Mouse (Mus musculus): ENCODE results near the gene Rbks.

Gene Rbks

GRCm38 (mm10) chr5:31696971-31697643 is at the start of gene Rbks:
Gene Rbks, minus strand, starts transcription at chr5:31697627.
- peaks cover 24% of the 10 kb centered on the region for H3K4me1 ChIP-seq (replicated peaks; ENCODE audit: low read depth, low read length)
- no peaks in the 10 kb centered on the region for H3K27me3 ChIP-seq (ENCODE audit: insufficient read depth, low read length)
- no peaks in the 10 kb centered on the region for H3K9me3 ChIP-seq (ENCODE audit: low read length)
- peak within 1 kb of the TSS; percentile 94 for H3K4me3 ChIP-seq (replicated peaks; ENCODE audit: low read length)
- H3K36me3 ChIP-seq (ENCODE audit: insufficient read depth, low read length): peaks cover 10% of the 10 kb centered on the region
- TF ChIP-seq NANOG (IDR thresholded peaks at IDR 0.05; ENCODE audit: borderline replicate concordance, low read length) (no peak), CTCF (conservative IDR thresholded peaks at IDR 0.05; ENCODE audit: low read length) (no peak), POU5F1 (IDR thresholded peaks at IDR 0.05; ENCODE audit: borderline replicate concordance, low read length) (no peak)

GRCm38 (mm10) chr5:31742521-31743031 is 45.1 kb upstream of the Rbks start:
- TF ChIP-seq POU5F1 (IDR thresholded peaks at IDR 0.05; ENCODE audit: borderline replicate concordance, low read length) (no peak), CTCF (conservative IDR thresholded peaks at IDR 0.05; ENCODE audit: low read length) (no peak), NANOG (IDR thresholded peaks at IDR 0.05; ENCODE audit: borderline replicate concordance, low read length) (no peak)
- Histone ChIP-seq H3K36me3 (ENCODE audit: insufficient read depth, low read length) (no peaks in the 10 kb centered on the region), H3K4me3 (replicated peaks; ENCODE audit: low read length) (no peak overlapping the region)

DNA sequence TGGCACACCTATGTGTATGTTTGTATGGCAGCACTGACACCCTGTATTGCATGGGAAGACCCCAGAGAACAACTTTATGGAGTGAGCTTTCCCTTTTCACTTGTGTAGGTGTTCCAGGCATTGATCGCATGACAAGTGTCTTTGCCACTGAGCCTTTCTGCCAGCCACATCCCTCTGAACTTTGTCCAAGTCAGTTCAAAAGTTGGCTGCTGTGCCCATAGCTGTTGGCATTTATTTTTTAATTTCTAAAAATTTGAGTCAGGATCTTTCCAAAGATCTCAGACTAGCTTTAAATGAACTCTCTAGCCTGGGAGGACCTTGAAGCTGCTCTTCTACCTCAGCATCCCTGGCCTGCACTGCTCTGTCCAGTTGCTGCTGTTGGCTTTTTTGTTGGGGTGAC is 44.5 kb upstream of the Rbks start:
- no peak for TF ChIP-seq POU5F1 (IDR thresholded peaks at IDR 0.05; ENCODE audit: borderline replicate concordance, low read length)
- TF ChIP-seq CTCF (conservative IDR thresholded peaks at IDR 0.05; ENCODE audit: low read length): no peak
- no peak for TF ChIP-seq NANOG (IDR thresholded peaks at IDR 0.05; ENCODE audit: borderline replicate concordance, low read length)
- H3K27me3 ChIP-seq (ENCODE audit: insufficient read depth, low read length): no peaks in the 10 kb centered on the region
- no peak overlapping the region for H3K4me3 ChIP-seq (replicated peaks; ENCODE audit: low read length)
- H3K4me1 ChIP-seq (replicated peaks; ENCODE audit: low read depth, low read length): no peaks in the 10 kb centered on the region
- H3K36me3 ChIP-seq (ENCODE audit: insufficient read depth, low read length): no peaks in the 10 kb centered on the region
- no peaks in the 10 kb centered on the region for H3K9me3 ChIP-seq (ENCODE audit: low read length)

More at GRCm38 (mm10) chr5:31742521-31743031, 45.1 kb upstream of the Rbks start:
- Histone ChIP-seq H3K27me3 (ENCODE audit: insufficient read depth, low read length) (no peaks in the 10 kb centered on the region), H3K9me3 (ENCODE audit: low read length) (no peaks in the 10 kb centered on the region), H3K4me1 (replicated peaks; ENCODE audit: low read depth, low read length) (no peaks in the 10 kb centered on the region)

- Histone ChIP-seq H3K36me3 (ENCODE audit: insufficient read depth, low read length) (peaks cover 19% of the 10 kb centered on the region), H3K9me3 (ENCODE audit: low read length) (peaks cover 15% of the 10 kb centered on the region), H3K4me1 (replicated peaks; ENCODE audit: low read depth, low read length) (no peaks in the 10 kb centered on the region), H3K4me3 (replicated peaks; ENCODE audit: low read length) (no peak overlapping the region), H3K27me3 (ENCODE audit: insufficient read depth, low read length) (no peaks in the 10 kb centered on the region)
- TF ChIP-seq CTCF (conservative IDR thresholded peaks at IDR 0.05; ENCODE audit: low read length) (no peak), POU5F1 (IDR thresholded peaks at IDR 0.05; ENCODE audit: borderline replicate concordance, low read length) (no peak), NANOG (IDR thresholded peaks at IDR 0.05; ENCODE audit: borderline replicate concordance, low read length) (no peak)
These were observed 35.4 kb upstream of the Rbks start for GRCm38 (mm10) chr5:31732644-31733338.

DNA sequence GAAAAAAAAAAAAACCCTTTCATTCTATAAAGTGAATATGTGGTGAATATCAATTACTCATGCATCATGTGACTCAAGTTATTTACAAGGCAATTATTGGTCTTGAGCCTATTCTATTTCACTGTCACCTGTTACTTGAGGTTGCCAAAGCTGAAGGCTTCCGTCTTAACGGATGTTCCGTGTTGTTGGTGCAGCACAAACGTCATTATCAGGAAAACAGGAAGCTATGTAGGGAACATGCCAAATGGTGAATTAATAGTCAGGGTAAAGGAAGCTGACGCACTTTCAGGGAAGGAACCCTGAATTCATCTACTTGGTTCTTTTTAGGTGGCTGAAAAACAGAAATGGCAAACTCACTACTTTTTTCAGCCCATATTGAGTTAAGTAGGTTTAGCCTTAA is 30.0 kb upstream of the Rbks start:
- H3K27me3 ChIP-seq (ENCODE audit: insufficient read depth, low read length): no peaks in the 10 kb centered on the region
- H3K4me3 ChIP-seq (replicated peaks; ENCODE audit: low read length): no peak overlapping the region
- H3K36me3 ChIP-seq (ENCODE audit: insufficient read depth, low read length): 0 out of 2 replicates have a peak, but pooled peaks cover 11% of the 10 kb centered on the region
- no peaks in the 10 kb centered on the region for H3K4me1 ChIP-seq (replicated peaks; ENCODE audit: low read depth, low read length)
- 0 out of 2 replicates have a peak, but pooled peaks cover 3% of the 10 kb centered on the region for H3K9me3 ChIP-seq (ENCODE audit: low read length)
- TF ChIP-seq NANOG (IDR thresholded peaks at IDR 0.05; ENCODE audit: borderline replicate concordance, low read length) (no peak), POU5F1 (IDR thresholded peaks at IDR 0.05; ENCODE audit: borderline replicate concordance, low read length) (no peak), CTCF (conservative IDR thresholded peaks at IDR 0.05; ENCODE audit: low read length) (no peak)

DNA sequence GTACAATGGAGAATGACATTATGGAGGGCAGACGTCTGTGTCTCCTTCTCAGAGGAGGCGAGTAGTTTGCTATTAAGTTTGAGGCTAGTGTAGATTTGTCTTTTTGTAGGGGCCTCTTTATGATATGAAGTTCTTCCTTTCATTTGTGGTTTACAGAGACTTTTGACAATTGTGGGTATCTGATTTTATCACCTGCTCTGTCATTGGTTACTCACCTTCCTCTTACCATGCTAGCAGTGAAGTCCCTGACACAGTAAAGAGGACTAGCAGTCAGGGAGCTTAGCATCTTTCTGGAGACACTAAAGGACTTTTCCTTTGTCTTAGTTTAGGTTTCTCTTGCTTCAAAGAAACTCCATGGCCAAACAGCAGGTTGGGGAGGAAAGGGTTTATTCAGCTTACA is 28.5 kb upstream of the Rbks start:
- H3K9me3 ChIP-seq (ENCODE audit: low read length): peaks cover 10% of the 10 kb centered on the region; the same call in 1 of the 2 replicates
- TF ChIP-seq CTCF (conservative IDR thresholded peaks at IDR 0.05; ENCODE audit: low read length): no peak
- TF ChIP-seq POU5F1 (IDR thresholded peaks at IDR 0.05; ENCODE audit: borderline replicate concordance, low read length): no peak
- no peak for TF ChIP-seq NANOG (IDR thresholded peaks at IDR 0.05; ENCODE audit: borderline replicate concordance, low read length)
- H3K4me1 ChIP-seq (replicated peaks; ENCODE audit: low read depth, low read length): no peaks in the 10 kb centered on the region
- H3K27me3 ChIP-seq (ENCODE audit: insufficient read depth, low read length): no peaks in the 10 kb centered on the region
- 0 out of 2 replicates have a peak, but pooled peaks cover 8% of the 10 kb centered on the region for H3K36me3 ChIP-seq (ENCODE audit: insufficient read depth, low read length)
- H3K4me3 ChIP-seq (replicated peaks; ENCODE audit: low read length): no peak overlapping the region

GRCm38 (mm10) chr5:31724519-31724918 is 27.1 kb upstream of the Rbks start:
- TF ChIP-seq NANOG (IDR thresholded peaks at IDR 0.05; ENCODE audit: borderline replicate concordance, low read length) (no peak), POU5F1 (IDR thresholded peaks at IDR 0.05; ENCODE audit: borderline replicate concordance, low read length) (no peak), CTCF (conservative IDR thresholded peaks at IDR 0.05; ENCODE audit: low read length) (no peak)
- no peak overlapping the region for H3K4me3 ChIP-seq (replicated peaks; ENCODE audit: low read length)
- H3K4me1 ChIP-seq (replicated peaks; ENCODE audit: low read depth, low read length): no peaks in the 10 kb centered on the region
- H3K9me3 ChIP-seq (ENCODE audit: low read length): peaks cover 10% of the 10 kb centered on the region; the same call in 1 of the 2 replicates
- H3K36me3 ChIP-seq (ENCODE audit: insufficient read depth, low read length): 0 out of 2 replicates have a peak, but pooled peaks cover 7% of the 10 kb centered on the region
- H3K27me3 ChIP-seq (ENCODE audit: insufficient read depth, low read length): no peaks in the 10 kb centered on the region

DNA sequence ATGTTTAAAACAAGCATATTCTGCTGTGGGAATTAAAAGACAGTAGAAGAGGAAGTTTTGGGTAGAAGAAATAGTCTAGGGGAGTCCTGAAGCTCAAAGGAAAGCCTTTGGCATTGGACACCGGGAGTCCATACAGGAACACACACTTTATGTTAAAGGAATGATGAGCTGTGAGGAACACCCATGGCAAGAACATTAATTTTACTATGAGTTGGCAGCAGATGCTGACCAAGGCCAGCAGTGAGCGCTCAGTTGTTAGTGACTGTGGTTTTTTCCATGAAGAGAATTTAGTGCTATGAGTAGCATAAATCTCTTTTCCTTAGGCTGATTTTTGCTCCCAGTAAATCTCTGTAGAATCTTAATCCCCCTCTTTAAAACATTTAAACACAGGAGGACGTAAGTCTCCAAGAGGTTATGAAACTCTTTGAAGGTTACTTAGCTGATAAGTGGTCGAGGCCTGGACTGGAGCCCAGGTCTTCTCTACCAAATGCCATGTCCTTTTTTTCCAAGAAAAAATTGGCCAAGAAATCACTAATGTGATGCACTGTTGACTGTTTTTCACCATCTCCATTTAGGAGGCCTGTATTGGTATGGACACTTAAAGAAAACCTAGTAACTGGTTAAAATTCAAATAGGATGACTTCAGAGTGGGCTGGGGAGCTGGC is 18.2 kb upstream of the Rbks start:
- no peak overlapping the region for H3K4me3 ChIP-seq (replicated peaks; ENCODE audit: low read length)
- H3K27me3 ChIP-seq (ENCODE audit: insufficient read depth, low read length): no peaks in the 10 kb centered on the region
- 0 out of 2 replicates have a peak, but pooled peaks cover 2% of the 10 kb centered on the region for H3K36me3 ChIP-seq (ENCODE audit: insufficient read depth, low read length)
- 0 out of 2 replicates have a peak, but pooled peaks cover 6% of the 10 kb centered on the region for H3K4me1 ChIP-seq (replicated peaks; ENCODE audit: low read depth, low read length)
- no peaks in the 10 kb centered on the region for H3K9me3 ChIP-seq (ENCODE audit: low read length)
- TF ChIP-seq CTCF (conservative IDR thresholded peaks at IDR 0.05; ENCODE audit: low read length): no peak
- no peak for TF ChIP-seq NANOG (IDR thresholded peaks at IDR 0.05; ENCODE audit: borderline replicate concordance, low read length)
- TF ChIP-seq POU5F1 (IDR thresholded peaks at IDR 0.05; ENCODE audit: borderline replicate concordance, low read length): no peak

Data from E14TG2a.4 (cell line).